Mouse (Mus musculus) left cerebral cortex, postnatal 10 days (tissue): ENCODE data around the gene Cfap161. TPM values are rescaled to one million over a fixed set of nuclear protein-coding genes. Genes with fewer than 3 reads are reported as not detected.
A peak's percentile ranks its signal among the peaks of the same experiment; 100 is the strongest.

Source experiments
- DNase-seq, 2 experiments: peaks; one replicate each; pipeline ENCODE4 v3.0.0; 2021 to 2022; ENCODE audit warnings: low spot score in 2 of 2, mixed read lengths in 1 of 2; ENCODE audit errors: extremely low spot score in 1 of 2
- intact Hi-C: fragments of 180-260 bp; cut with DNase I; formaldehyde crosslinking; loops from one replicate; pipeline ENCODE4 v1.15.1; 2025
- total RNA-seq, 2 experiments: library from RNA; stranded (reverse); gene quantifications; 2 replicates each; pipeline ENCODE4 v1.2.3; 2021

Gene Cfap161
- total RNA-seq, 2 experiments from 2014 or later = 0.88 to 1.0 TPM

- DNase-seq = peak; percentile 48 to 66
- intact Hi-C loops = loop anchor here (10.0 kb wide), 1 partner anchor 144 kb away; no protein-coding TSS in a partner anchor
These were observed 14.4 kb upstream of the Cfap161 start for GRCm38 (mm10) chr7:83809060-83809459.

GRCm38 (mm10) chr7:83806934-83807333, 12.3 kb upstream of the Cfap161 start:
- DNase-seq = no peak
- intact Hi-C loops = loop anchor here (10.0 kb wide), 1 partner anchor 142 kb away; no protein-coding TSS in a partner anchor

- DNase-seq = no peak
- intact Hi-C loops = loop anchor here (5.0 to 10.0 kb wide), 2 partner anchors 139 to 236 kb away; no protein-coding TSS in a partner anchor
These were observed 9.1 kb upstream of the Cfap161 start for GRCm38 (mm10) chr7:83803777-83804176.

- peak; percentile 26 to 45 for DNase-seq
- intact Hi-C loops = loop anchor here (5.0 to 10.0 kb wide), 2 partner anchors 138 to 235 kb away; no protein-coding TSS in a partner anchor
These were observed 7.8 kb upstream of the Cfap161 start for GRCm38 (mm10) chr7:83802509-83802908.

GRCm38 (mm10) chr7:83802007-83802406, 7.3 kb upstream of the Cfap161 start:
- no peak for DNase-seq
- intact Hi-C loops = loop anchor here (5.0 to 10.0 kb wide), 2 partner anchors 137 to 235 kb away; no protein-coding TSS in a partner anchor

- no peak for DNase-seq
- intact Hi-C loops = loop anchor here (5.0 to 10.0 kb wide), 2 partner anchors 137 to 234 kb away; no protein-coding TSS in a partner anchor
These were observed 6.8 kb upstream of the Cfap161 start for GRCm38 (mm10) chr7:83801483-83801875.

GRCm38 (mm10) chr7:83800561-83801482, 6.1 kb upstream of the Cfap161 start:
- no peak for DNase-seq
- intact Hi-C loops = loop anchor here (5.0 to 10.0 kb wide), 2 partner anchors 136 to 234 kb away; no protein-coding TSS in a partner anchor

- no peak for DNase-seq
- intact Hi-C loops = loop anchor here (5.0 to 10.0 kb wide), 2 partner anchors 135 to 233 kb away; no protein-coding TSS in a partner anchor
These were observed 5.4 kb upstream of the Cfap161 start for GRCm38 (mm10) chr7:83800071-83800470.

- intact Hi-C loops = no loop called here
- no peak for DNase-seq
These were observed 3.3 kb upstream of the Cfap161 start for GRCm38 (mm10) chr7:83798004-83798403.

GRCm38 (mm10) chr7:83796177-83796576, 1.5 kb upstream of the Cfap161 start:
- intact Hi-C loops = no loop called here
- no peak for DNase-seq

- intact Hi-C loops = no loop called here
- DNase-seq = no peak
These were observed 535 bp downstream of the Cfap161 start for GRCm38 (mm10) chr7:83794006-83794683.

GRCm38 (mm10) chr7:83780881-83781280, 13.8 kb downstream of the Cfap161 start:
- intact Hi-C loops = no loop called here
- DNase-seq = no peak

GRCm38 (mm10) chr7:83780026-83780425, 14.7 kb downstream of the Cfap161 start:
- peak in 1 of 2 experiments; percentile 30 for DNase-seq
- intact Hi-C loops = no loop called here

- no peak for DNase-seq
- intact Hi-C loops = loop anchor here (5.0 to 10.0 kb wide), 2 partner anchors 92 to 214 kb away; no protein-coding TSS in a partner anchor
These were observed 15.7 kb downstream of the Cfap161 start for GRCm38 (mm10) chr7:83779028-83779427.

GRCm38 (mm10) chr7:83778516-83778915, 16.2 kb downstream of the Cfap161 start:
- no peak for DNase-seq
- intact Hi-C loops = loop anchor here (5.0 to 10.0 kb wide), 2 partner anchors 91 to 214 kb away; no protein-coding TSS in a partner anchor

GRCm38 (mm10) chr7:83774721-83775120, 20.0 kb downstream of the Cfap161 start:
- DNase-seq = peak in 1 of 2 experiments; percentile 31
- intact Hi-C loops = loop anchor here (5.0 to 10.0 kb wide), 3 partner anchors 87 to 210 kb away; no protein-coding TSS in a partner anchor

- DNase-seq = no peak
- intact Hi-C loops = no loop called here
These were observed 31.0 kb downstream of the Cfap161 start for GRCm38 (mm10) chr7:83763674-83764073.

GRCm38 (mm10) chr7:83762336-83762735, 32.3 kb downstream of the Cfap161 start:
- intact Hi-C loops = no loop called here
- no peak for DNase-seq

- intact Hi-C loops = no loop called here
- DNase-seq = no peak
These were observed 43.6 kb downstream of the Cfap161 start for GRCm38 (mm10) chr7:83751055-83751454.
